Mouse (Mus musculus): Measurements from ENCODE around the gene Zfp384. TPM values are rescaled to one million over a fixed set of nuclear protein-coding genes. Genes with fewer than 3 reads are reported as not detected.
"Not testable (repeated sequence)": the region's sequence is repeated elsewhere in the genome, so short reads cannot be mapped to it uniquely, and the experiment has no call there.

The Zfp384 gene
- polyA plus RNA-seq, 1 experiment from 2014 or later, result 10.3 TPM

- peaks cover 13% of the 10 kb centered on the region; the same call in 1 of the 2 replicates for H3K27me3 ChIP-seq (replicated peaks; ENCODE audit: control insufficient read depth, insufficient read depth, low read length)
- no peak overlapping the region for H3K9ac ChIP-seq (ENCODE audit: low read depth, low read length)
- H3K4me1 ChIP-seq (ENCODE audit: control insufficient read depth, insufficient read depth, low read length), result peaks cover 8% of the 10 kb centered on the region; the same call in 1 of the 2 replicates
- no peaks in the 10 kb centered on the region for H3K9me3 ChIP-seq (ENCODE audit: control insufficient read depth, low read length)
- 38% methylated on average over 3 of the region's 3 CpGs for WGBS
- no peak overlapping the region for H3K27ac ChIP-seq (ENCODE audit: low read length)
- H3K4me3 ChIP-seq (ENCODE audit: low read length), result no peak overlapping the region
- no peaks in the 10 kb centered on the region for H3K36me3 ChIP-seq (ENCODE audit: control insufficient read depth, insufficient read depth, low read length)
- no peak for ATAC-seq
- no peak overlapping the region for H3K4me2 ChIP-seq (ENCODE audit: low read depth, low read length)
Observed at GRCm38 (mm10) chr6:125005086-125005485, 3.9 kb upstream of the Zfp384 start.

DNA sequence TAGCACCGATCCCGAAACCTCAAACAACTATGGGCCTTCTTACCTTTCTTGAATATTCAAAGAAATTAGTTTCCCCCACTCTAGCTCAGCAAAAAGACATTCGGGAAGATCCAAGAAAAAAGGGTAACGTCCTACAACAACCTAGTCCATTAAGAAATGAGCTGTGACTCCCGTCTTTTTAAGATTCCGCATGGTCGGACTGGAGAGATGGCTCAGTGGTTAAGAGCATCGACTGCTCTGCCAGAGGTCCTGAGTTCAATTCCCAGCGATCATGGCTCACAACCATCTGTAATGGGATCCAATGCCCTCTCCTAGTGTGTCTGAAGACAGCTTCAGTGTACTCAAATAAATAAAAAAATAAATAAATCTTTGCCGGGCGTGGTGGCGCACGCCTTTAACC, 885 bp upstream of the Zfp384 start:
- no peak; the same call in 1 of the 2 replicates for ATAC-seq
- H3K36me3 ChIP-seq (ENCODE audit: control insufficient read depth, insufficient read depth, low read length), result peaks cover 8% of the 10 kb centered on the region; the same call in 1 of the 2 replicates
- peak overlapping the region; percentile 97 for H3K9ac ChIP-seq (ENCODE audit: low read depth, low read length)
- peak overlapping the region; percentile 58 for H3K4me2 ChIP-seq (ENCODE audit: low read depth, low read length)
- peak overlapping the region; percentile 84; the same call in 1 of the 2 replicates for H3K27ac ChIP-seq (ENCODE audit: low read length)
- H3K4me3 ChIP-seq (ENCODE audit: low read length), result peak overlapping the region; percentile 73
- H3K27me3 ChIP-seq (replicated peaks; ENCODE audit: control insufficient read depth, insufficient read depth, low read length), result no peaks in the 10 kb centered on the region
- H3K4me1 ChIP-seq (ENCODE audit: control insufficient read depth, insufficient read depth, low read length), result peaks cover 18% of the 10 kb centered on the region
- WGBS, result 41% methylated on average over 13 of the region's 13 CpGs
- H3K9me3 ChIP-seq (ENCODE audit: control insufficient read depth, low read length), result no peaks in the 10 kb centered on the region

DNA sequence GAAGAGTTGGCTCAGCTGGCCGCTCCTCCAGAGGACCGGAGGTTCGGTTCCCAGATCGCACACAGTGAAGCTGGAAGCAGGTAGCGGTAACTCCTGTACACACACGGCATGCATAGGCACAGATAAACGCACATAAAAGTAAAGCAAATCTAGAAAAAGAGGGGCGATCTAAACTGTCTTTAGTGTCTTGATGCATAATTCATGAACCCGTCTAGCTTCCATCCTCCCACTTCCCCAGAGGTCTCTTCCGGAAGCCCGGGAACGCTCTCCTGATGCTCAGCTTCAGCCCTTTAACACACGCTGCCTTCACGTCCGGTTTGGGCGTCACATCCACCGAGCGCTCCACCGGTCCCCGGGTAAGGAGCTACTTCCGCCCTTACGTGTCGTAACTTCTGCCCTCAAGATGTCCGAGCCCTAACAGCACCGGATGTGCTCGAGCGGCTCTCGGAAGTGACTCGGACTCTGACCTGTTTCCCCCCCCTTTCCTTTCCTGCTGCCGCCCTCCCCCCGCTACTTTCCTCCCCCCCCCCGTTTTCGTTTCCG, 288 bp upstream of the Zfp384 start:
- Histone ChIP-seq H3K4me2 (ENCODE audit: low read depth, low read length) (peak overlapping the region; percentile 83), H3K36me3 (ENCODE audit: control insufficient read depth, insufficient read depth, low read length) (peaks cover 8% of the 10 kb centered on the region; the same call in 1 of the 2 replicates), H3K9ac (ENCODE audit: low read depth, low read length) (peak overlapping the region; percentile 97), H3K4me1 (ENCODE audit: control insufficient read depth, insufficient read depth, low read length) (peaks cover 14% of the 10 kb centered on the region), H3K27ac (ENCODE audit: low read length) (peak overlapping the region; percentile 98), H3K4me3 (ENCODE audit: low read length) (peak overlapping the region; percentile 73), H3K9me3 (ENCODE audit: control insufficient read depth, low read length) (no peaks in the 10 kb centered on the region), H3K27me3 (replicated peaks; ENCODE audit: control insufficient read depth, insufficient read depth, low read length) (no peaks in the 10 kb centered on the region)
- peak; percentile 98 for ATAC-seq
- under 1% methylated on average over 32 of the region's 34 CpGs for WGBS

- Histone ChIP-seq H3K27me3 (replicated peaks; ENCODE audit: control insufficient read depth, insufficient read depth, low read length) (no peaks in the 10 kb centered on the region), H3K9me3 (ENCODE audit: control insufficient read depth, low read length) (no peaks in the 10 kb centered on the region), H3K27ac (ENCODE audit: low read length) (peak overlapping the region; percentile 98), H3K4me3 (ENCODE audit: low read length) (peak overlapping the region; percentile 73), H3K36me3 (ENCODE audit: control insufficient read depth, insufficient read depth, low read length) (peaks cover 8% of the 10 kb centered on the region; the same call in 1 of the 2 replicates), H3K4me1 (ENCODE audit: control insufficient read depth, insufficient read depth, low read length) (peaks cover 14% of the 10 kb centered on the region), H3K9ac (ENCODE audit: low read depth, low read length) (peak overlapping the region; percentile 97), H3K4me2 (ENCODE audit: low read depth, low read length) (peak overlapping the region; percentile 83)
- under 1% methylated on average over 75 of the region's 78 CpGs for WGBS
- peak; percentile 88 for ATAC-seq
Observed at GRCm38 (mm10) chr6:125009181-125010073, 482 bp downstream of the Zfp384 start.

GRCm38 (mm10) chr6:125017682-125018081, 8.7 kb downstream of the Zfp384 start:
- H3K9me3 ChIP-seq (ENCODE audit: control insufficient read depth, low read length), result no peaks in the 10 kb centered on the region
- no peak overlapping the region for H3K4me3 ChIP-seq (ENCODE audit: low read length)
- H3K4me2 ChIP-seq (ENCODE audit: low read depth, low read length), result no peak overlapping the region
- ATAC-seq, result peak; percentile 58; the same call in 1 of the 2 replicates
- H3K36me3 ChIP-seq (ENCODE audit: control insufficient read depth, insufficient read depth, low read length), result peaks cover 7% of the 10 kb centered on the region; the same call in 1 of the 2 replicates
- no peaks in the 10 kb centered on the region for H3K4me1 ChIP-seq (ENCODE audit: control insufficient read depth, insufficient read depth, low read length)
- no peak overlapping the region for H3K27ac ChIP-seq (ENCODE audit: low read length)
- 93% methylated on average over 3 of the region's 3 CpGs for WGBS
- no peak overlapping the region for H3K9ac ChIP-seq (ENCODE audit: low read depth, low read length)
- H3K27me3 ChIP-seq (replicated peaks; ENCODE audit: control insufficient read depth, insufficient read depth, low read length), result no peaks in the 10 kb centered on the region

- not testable (repeated sequence) for H3K9me3 ChIP-seq (ENCODE audit: control insufficient read depth, low read length); H3K27ac ChIP-seq (ENCODE audit: low read length); H3K9ac ChIP-seq (ENCODE audit: low read depth, low read length); H3K4me1 ChIP-seq (ENCODE audit: control insufficient read depth, insufficient read depth, low read length); H3K27me3 ChIP-seq (replicated peaks; ENCODE audit: control insufficient read depth, insufficient read depth, low read length); H3K4me3 ChIP-seq (ENCODE audit: low read length); H3K4me2 ChIP-seq (ENCODE audit: low read depth, low read length)
- peaks cover 38% of the 10 kb centered on the region for H3K36me3 ChIP-seq (ENCODE audit: control insufficient read depth, insufficient read depth, low read length)
- 0 out of 2 replicates have a peak, but pooled peaks have one; percentile 36 for ATAC-seq
- 32% methylated on average over 6 of the region's 9 CpGs for WGBS
Observed at GRCm38 (mm10) chr6:125030532-125030931, 21.6 kb downstream of the Zfp384 start.

DNA sequence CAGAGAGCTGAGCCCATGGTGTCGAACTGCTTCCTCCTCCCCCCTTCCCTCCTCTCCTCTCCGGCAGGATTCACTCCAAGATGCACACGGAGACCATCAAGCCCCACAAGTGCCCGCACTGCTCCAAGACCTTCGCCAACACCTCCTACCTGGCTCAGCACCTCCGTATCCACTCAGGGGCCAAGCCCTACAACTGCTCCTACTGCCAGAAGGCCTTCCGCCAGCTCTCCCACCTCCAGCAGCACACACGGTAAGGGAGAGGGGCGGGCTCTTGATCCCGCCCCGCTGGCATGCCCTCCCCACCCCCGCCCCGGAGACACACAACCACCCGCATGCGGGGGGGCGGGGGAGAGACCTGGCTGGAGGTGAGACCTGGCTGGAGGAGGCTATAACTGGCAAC, 22.7 kb downstream of the Zfp384 start:
- Histone ChIP-seq H3K4me2 (ENCODE audit: low read depth, low read length) (no peak overlapping the region), H3K27me3 (replicated peaks; ENCODE audit: control insufficient read depth, insufficient read depth, low read length) (no peaks in the 10 kb centered on the region), H3K27ac (ENCODE audit: low read length) (no peak overlapping the region), H3K36me3 (ENCODE audit: control insufficient read depth, insufficient read depth, low read length) (peaks cover 40% of the 10 kb centered on the region), H3K9me3 (ENCODE audit: control insufficient read depth, low read length) (no peaks in the 10 kb centered on the region), H3K9ac (ENCODE audit: low read depth, low read length) (no peak overlapping the region), H3K4me3 (ENCODE audit: low read length) (no peak overlapping the region), H3K4me1 (ENCODE audit: control insufficient read depth, insufficient read depth, low read length) (no peaks in the 10 kb centered on the region)
- no peak for ATAC-seq
- 87% methylated on average over 16 of the region's 16 CpGs for WGBS

DNA sequence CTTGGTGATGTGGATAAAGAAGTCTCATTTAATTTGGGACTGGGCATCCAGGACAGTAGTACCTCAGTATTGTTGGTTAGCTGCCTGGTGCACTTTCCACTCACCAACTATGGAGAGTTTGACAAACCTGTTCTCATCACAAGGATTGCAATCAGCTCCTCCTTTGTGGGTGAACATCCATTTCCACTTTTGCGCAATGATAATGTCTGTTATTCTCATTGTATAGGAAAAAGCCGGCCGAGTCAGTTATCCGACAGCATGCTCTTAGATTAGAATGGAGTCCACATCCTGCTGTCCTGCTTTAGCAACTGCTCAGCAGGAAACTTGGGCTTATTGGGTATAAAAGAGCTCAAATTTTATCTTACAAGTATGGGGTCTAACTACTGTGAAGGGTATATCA, 29.7 kb downstream of the Zfp384 start:
- Histone ChIP-seq H3K27me3 (replicated peaks; ENCODE audit: control insufficient read depth, insufficient read depth, low read length) (no peaks in the 10 kb centered on the region), H3K27ac (ENCODE audit: low read length) (peak overlapping the region; percentile 72), H3K4me2 (ENCODE audit: low read depth, low read length) (peak overlapping the region; percentile 67), H3K4me3 (ENCODE audit: low read length) (peak overlapping the region; percentile 43), H3K36me3 (ENCODE audit: control insufficient read depth, insufficient read depth, low read length) (peaks cover 17% of the 10 kb centered on the region), H3K9me3 (ENCODE audit: control insufficient read depth, low read length) (no peaks in the 10 kb centered on the region), H3K4me1 (ENCODE audit: control insufficient read depth, insufficient read depth, low read length) (peaks cover 15% of the 10 kb centered on the region), H3K9ac (ENCODE audit: low read depth, low read length) (peak overlapping the region; percentile 52; the same call in 1 of the 2 replicates)
- ATAC-seq, result no peak
- WGBS, result 93% methylated on average over 4 of the region's 4 CpGs

DNA sequence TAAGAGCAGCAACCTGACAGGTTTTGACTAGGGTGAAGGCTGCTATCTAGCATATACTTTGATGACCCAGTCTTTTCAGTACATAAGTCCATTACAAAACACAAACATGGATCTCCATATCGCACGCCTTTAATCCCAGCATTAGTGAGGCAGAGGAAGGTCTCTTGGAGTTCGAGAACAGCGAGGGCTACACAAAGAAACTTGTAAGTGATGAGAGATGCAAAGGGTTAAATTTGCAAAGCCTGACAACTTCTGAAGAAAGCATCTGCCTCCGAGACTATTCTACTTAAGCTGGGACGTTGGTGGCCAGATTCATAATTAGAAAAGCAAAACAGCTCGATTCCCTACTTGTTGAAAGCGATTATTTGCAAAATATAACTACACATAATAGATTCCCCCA, 30.2 kb downstream of the Zfp384 start:
- H3K4me1 ChIP-seq (ENCODE audit: control insufficient read depth, insufficient read depth, low read length), result peaks cover 15% of the 10 kb centered on the region
- peak overlapping the region; percentile 43 for H3K4me3 ChIP-seq (ENCODE audit: low read length)
- peak overlapping the region; percentile 72 for H3K27ac ChIP-seq (ENCODE audit: low read length)
- peaks cover 14% of the 10 kb centered on the region for H3K36me3 ChIP-seq (ENCODE audit: control insufficient read depth, insufficient read depth, low read length)
- H3K4me2 ChIP-seq (ENCODE audit: low read depth, low read length), result peak overlapping the region; percentile 67
- H3K27me3 ChIP-seq (replicated peaks; ENCODE audit: control insufficient read depth, insufficient read depth, low read length), result no peaks in the 10 kb centered on the region
- ATAC-seq, result peak; percentile 22
- H3K9ac ChIP-seq (ENCODE audit: low read depth, low read length), result peak overlapping the region; percentile 52
- WGBS, result 6% methylated on average over 8 of the region's 8 CpGs
- H3K9me3 ChIP-seq (ENCODE audit: control insufficient read depth, low read length), result no peaks in the 10 kb centered on the region

Data from intestine, embryonic 16.5 days (tissue).